Mouse (Mus musculus): ENCODE results near the gene Ggt1. TPM values are rescaled to one million over a fixed set of nuclear protein-coding genes. Genes with fewer than 3 reads are reported as not detected.

Gene Ggt1
- polyA plus RNA-seq (2012; rRNA removed; ENCODE audit: low replicate concordance) = 21.5 and 25.4 TPM in 2 replicates

DNA sequence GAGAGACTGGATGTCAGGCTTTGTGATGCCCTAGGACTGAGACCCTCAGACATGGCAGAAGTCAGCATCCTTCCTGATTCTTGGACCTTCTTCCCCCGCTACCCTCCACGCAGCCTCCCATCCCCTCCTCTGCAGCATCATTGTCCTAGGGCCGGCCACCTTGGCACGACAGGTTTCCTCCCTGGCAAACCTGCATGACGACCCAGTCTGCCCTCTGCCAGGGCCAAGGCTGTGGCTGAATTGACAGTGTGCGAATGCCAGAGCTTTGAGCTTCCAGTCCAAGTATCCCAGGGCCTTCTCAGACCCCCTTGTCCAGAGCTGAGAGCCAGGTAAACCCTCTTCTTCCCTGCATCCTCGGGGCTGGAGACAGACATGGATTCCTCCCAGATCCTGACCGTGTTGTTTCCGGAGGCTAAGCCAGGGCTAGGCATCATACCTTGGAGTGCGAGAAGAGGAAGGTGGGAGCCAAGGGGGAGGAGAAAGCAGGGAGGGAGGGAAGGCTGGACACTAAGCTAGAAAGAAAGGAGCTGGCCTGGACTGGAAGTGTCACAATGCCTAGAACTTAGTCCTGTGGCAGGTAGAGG is at the start of gene Ggt1:
TSS of gene Ggt1 (plus strand) at position 534 of the 584 bp plus-strand sequence.

DNA sequence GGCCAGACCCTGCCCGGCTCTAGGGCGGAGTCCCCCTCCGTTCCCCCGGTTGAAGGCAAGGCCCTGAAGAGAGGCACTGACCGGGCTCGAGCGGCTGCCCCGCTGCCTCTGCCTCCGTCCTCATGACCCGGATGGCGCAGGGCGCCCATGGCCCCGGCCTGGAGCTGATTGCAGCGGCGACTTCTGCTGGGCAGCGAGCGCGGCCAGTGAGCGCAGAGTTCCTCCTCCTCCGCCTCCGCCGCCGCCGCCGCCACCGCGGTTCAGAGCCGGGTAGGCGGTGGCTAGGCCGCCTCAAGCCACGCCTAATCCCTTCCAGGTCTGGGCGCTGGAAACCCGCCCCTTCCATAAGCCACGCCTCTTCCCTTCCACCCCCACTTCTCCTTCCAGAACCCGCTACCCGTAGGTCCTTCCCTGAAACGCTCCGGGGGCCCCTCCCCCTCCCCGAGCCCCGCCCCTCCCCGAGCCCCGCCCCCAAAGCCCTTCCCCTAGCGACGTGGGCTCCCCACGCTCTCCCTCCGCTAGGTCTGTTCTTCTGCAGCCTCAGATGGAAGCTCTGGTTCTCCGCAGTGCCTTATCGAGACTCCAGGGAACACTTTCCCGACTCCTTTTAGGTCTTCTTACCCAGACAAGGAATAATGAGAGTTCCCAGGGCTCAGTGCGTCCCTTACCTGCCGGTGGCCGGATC is 44.2 kb upstream of the Ggt1 start, which contains the start of gene Snrpd3:
TSS of gene Snrpd3 (plus strand) at position 479 of the 685 bp plus-strand sequence.

GRCm38 (mm10) chr10:75517758-75518143 is 43.7 kb upstream of the Ggt1 start, which contains the start of gene Gucd1:
TSS of gene Gucd1 (minus strand) at chr10:75517972.

GRCm38 (mm10) chr10:75559676-75560548 is 1.5 kb upstream of the Ggt1 start, which contains the start of gene Lrrc75b:
TSS of gene Lrrc75b (minus strand) at chr10:75560330.

GRCm38 (mm10) chr10:75589129-75589528 is 27.7 kb downstream of the Ggt1 start, which contains the start of gene Ggt5:
TSS of gene Ggt5 (plus strand) at chr10:75589340.

Other genes starting within 250 kb of the Ggt1 start
- 21.5 and 40.6 TPM in 2 replicates for gene Adora2a, start 244.7 kb upstream of the Ggt1 start, polyA plus RNA-seq (2012; rRNA removed; ENCODE audit: low replicate concordance)
- 1.4 and 1.7 TPM in 2 replicates for gene Upb1, start 160.5 kb upstream of the Ggt1 start, polyA plus RNA-seq (2012; rRNA removed; ENCODE audit: low replicate concordance)
- 6.3 and 11.6 TPM in 2 replicates for gene Snrpd3, start 44.1 kb upstream of the Ggt1 start, polyA plus RNA-seq (2012; rRNA removed; ENCODE audit: low replicate concordance)
- 114 and 129 TPM in 2 replicates for gene Gucd1, start 43.6 kb upstream of the Ggt1 start, polyA plus RNA-seq (2012; rRNA removed; ENCODE audit: low replicate concordance)
- gene Lrrc75b, start 1.3 kb upstream of the Ggt1 start, polyA plus RNA-seq (2012; rRNA removed; ENCODE audit: low replicate concordance) = 5.1 and 7.0 TPM in 2 replicates
- gene Ggt5, start 27.7 kb downstream of the Ggt1 start, polyA plus RNA-seq (2012; rRNA removed; ENCODE audit: low replicate concordance) = 110 and 156 TPM in 2 replicates
- gene Susd2, start 82.4 kb downstream of the Ggt1 start, polyA plus RNA-seq (2012; rRNA removed; ENCODE audit: low replicate concordance) = 20.4 and 23.4 TPM in 2 replicates
- 44.9 and 71.1 TPM in 2 replicates for gene Cabin1, start 202.7 kb downstream of the Ggt1 start, polyA plus RNA-seq (2012; rRNA removed; ENCODE audit: low replicate concordance)
- 124 and 130 TPM in 2 replicates for gene Ddt, start 211.8 kb downstream of the Ggt1 start, polyA plus RNA-seq (2012; rRNA removed; ENCODE audit: low replicate concordance)
- 0.80 TPM in 1 of 2 replicates, not detected in the other for gene Gm20441, start 219.3 kb downstream of the Ggt1 start, polyA plus RNA-seq (2012; rRNA removed; ENCODE audit: low replicate concordance)
- gene Gstt3, start 219.8 kb downstream of the Ggt1 start, polyA plus RNA-seq (2012; rRNA removed; ENCODE audit: low replicate concordance) = 29.5 and 31.8 TPM in 2 replicates
- gene Gstt1, start 237.0 kb downstream of the Ggt1 start, polyA plus RNA-seq (2012; rRNA removed; ENCODE audit: low replicate concordance) = 102 and 142 TPM in 2 replicates

All from mammary gland, adult 2 months (tissue).